Mouse (Mus musculus) left cerebral cortex, adult 11 months (tissue): ENCODE data around the gene Kcnn4.

ENCODE experiments used
- DNase-seq: peaks from one replicate; pipeline ENCODE4 v3.0.0; 2022; ENCODE audit warnings: low spot score

The Kcnn4 gene

GRCm38 (mm10) chr7:24425919-24426318, 55.9 kb downstream of the Kcnn4 start:
- no peak for DNase-seq

GRCm38 (mm10) chr7:24427168-24427567, 57.1 kb downstream of the Kcnn4 start:
- no peak for DNase-seq

GRCm38 (mm10) chr7:24428725-24429124, 58.7 kb downstream of the Kcnn4 start:
- DNase-seq: no peak

GRCm38 (mm10) chr7:24429413-24430112, 59.5 kb downstream of the Kcnn4 start:
- DNase-seq: peak; percentile 75

GRCm38 (mm10) chr7:24430551-24431345, 60.7 kb downstream of the Kcnn4 start:
- DNase-seq: no peak

DNA sequence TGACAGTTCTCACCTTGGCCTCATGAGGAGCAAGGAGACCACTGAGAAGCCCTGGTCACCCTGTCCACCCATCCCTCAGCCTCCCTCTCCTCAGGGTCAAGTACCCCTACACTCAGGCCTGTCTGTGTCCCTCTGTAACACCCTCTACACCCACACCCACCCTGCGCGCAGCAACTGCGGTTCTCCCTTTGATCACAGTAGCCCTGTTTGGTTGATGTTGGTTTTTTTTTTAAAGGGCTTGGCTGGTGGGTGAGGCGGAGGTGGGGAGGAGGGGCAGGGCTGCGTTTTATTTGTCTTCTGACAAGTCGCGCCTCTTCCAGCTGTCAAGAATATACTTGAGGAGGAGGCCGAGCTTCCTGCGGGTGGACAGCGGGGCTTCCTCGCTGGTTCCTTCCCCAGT, 61.6 kb downstream of the Kcnn4 start:
- no peak for DNase-seq

DNA sequence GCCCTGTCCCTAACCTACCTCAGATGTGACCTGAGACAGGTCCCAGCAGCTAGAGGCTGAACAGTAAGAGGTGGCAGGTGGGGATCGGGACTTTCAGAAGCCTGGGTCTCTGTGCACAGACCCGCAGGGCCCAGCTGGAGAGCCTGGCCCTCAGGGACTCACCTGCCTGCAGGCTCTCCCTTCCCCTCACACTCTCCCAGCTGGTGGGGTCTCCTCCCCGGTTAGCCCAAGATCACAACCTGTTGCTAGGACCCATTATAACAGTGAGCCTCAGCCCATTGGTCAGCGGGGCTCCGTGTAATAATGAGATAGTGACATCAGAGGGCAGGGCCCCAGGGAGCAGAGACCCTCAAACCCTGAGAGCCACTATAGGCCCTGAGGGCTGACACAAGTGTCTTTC, 65.2 kb downstream of the Kcnn4 start:
- DNase-seq: no peak
